Mouse (Mus musculus) embryonic fibroblast, embryonic 13.5 days (primary cell): ENCODE measurements around the gene Kcnd3.

Experiments used
- CTCF ChIP-seq: IDR thresholded peaks from 2 replicates; pipeline ENCODE4 v1.5.1; 2011; ENCODE audit warnings: mild to moderate bottlenecking, control low read depth, low read length, moderate library complexity, borderline replicate concordance; ENCODE audit not compliant: insufficient read depth
- POLR2A ChIP-seq: IDR thresholded peaks from 2 replicates; pipeline ENCODE4 v1.6.1; 2011; ENCODE audit warnings: low read depth, mild to moderate bottlenecking, control low read depth, low read length, moderate library complexity

DNA sequence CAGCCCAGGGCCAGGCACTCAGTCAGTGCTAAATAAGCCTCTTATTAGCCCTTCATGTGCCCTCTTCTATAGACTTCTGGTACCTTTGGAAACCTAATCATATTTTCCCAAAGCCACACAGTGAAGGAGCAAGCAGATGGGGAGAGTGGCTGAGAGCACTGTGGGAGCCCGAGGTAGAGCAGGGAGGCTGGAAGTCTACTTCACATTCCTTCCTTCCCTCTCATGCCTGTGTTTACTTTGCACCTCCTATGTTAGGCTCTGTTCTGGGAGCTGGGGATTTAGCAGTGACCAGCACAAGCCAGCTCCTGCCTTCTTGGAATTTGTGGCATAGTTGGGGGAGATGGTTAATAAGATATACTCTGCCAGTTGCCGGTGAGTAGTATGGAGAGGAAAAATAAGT lies 59.7 kb downstream of the Kcnd3 start:
- TF ChIP-seq CTCF (no peak), POLR2A (no peak)
